Mouse (Mus musculus) intestine, embryonic 16.5 days (tissue): ENCODE measurements around the gene Pitx3. TPM values are rescaled to one million over a fixed set of nuclear protein-coding genes. Genes with fewer than 3 reads are reported as not detected.

Experiments
- ATAC-seq: fragments of 200-750 bp; cut with Nextera tagmentation; 2 replicates; pipeline ENCODE4 v1.8.0; 2017; ENCODE audit warnings: moderate TSS enrichment, moderate library complexity
- H3K27ac ChIP-seq: fragments of 300-500 bp; sonication (generic); 2 replicates; pipeline ENCODE4 v1.5.1; 2014; ENCODE audit warnings: mild to moderate bottlenecking, low read length
- H3K27me3 ChIP-seq: fragments of 300-500 bp; sonication (generic); replicated peaks from 2 replicates; pipeline ENCODE4 v1.6.1; 2014; ENCODE audit warnings: low read length, control low read depth, mixed read lengths; ENCODE audit not compliant: control insufficient read depth, insufficient read depth
- H3K36me3 ChIP-seq: fragments of 300-500 bp; sonication (generic); 2 replicates; pipeline ENCODE4 v1.6.1; 2014; ENCODE audit warnings: low read length, control low read depth; ENCODE audit not compliant: control insufficient read depth, insufficient read depth
- H3K4me1 ChIP-seq: fragments of 300-500 bp; sonication (generic); 2 replicates; pipeline ENCODE4 v1.6.1; 2014; ENCODE audit warnings: low read length, control low read depth, mixed read lengths; ENCODE audit not compliant: control insufficient read depth, insufficient read depth
- H3K4me2 ChIP-seq: fragments of 300-500 bp; sonication (generic); 2 replicates; pipeline ENCODE4 v1.6.1; 2014; ENCODE audit warnings: low read depth, low read length, control low read depth
- H3K4me3 ChIP-seq: fragments of 300-500 bp; sonication (generic); 2 replicates; pipeline ENCODE4 v1.5.1; 2014; ENCODE audit warnings: mild to moderate bottlenecking, low read length
- H3K9ac ChIP-seq: fragments of 300-500 bp; sonication (generic); 2 replicates; pipeline ENCODE4 v1.6.1; 2014; ENCODE audit warnings: low read depth, low read length
- H3K9me3 ChIP-seq: fragments of 300-500 bp; sonication (generic); 2 replicates; pipeline ENCODE4 v1.6.1; 2016; ENCODE audit warnings: low read length, control low read depth; ENCODE audit not compliant: control insufficient read depth
- WGBS: fragments of 180-500 bp; shearing (Covaris S2); extraction: QIAGEN DNeasy Blood & Tissue Kit; methylation state at CpG from one replicate; pipeline ENCODE4 v1.1.7; 2014; 5-methylcytosine and 5-hydroxymethylcytosine counted together
- polyA plus RNA-seq: library from polyadenylated mRNA; unstranded; fragments of >200 nt; fragmentation: Nextera tagmentation; extraction: Ambion mirVana; gene quantifications from 2 replicates; pipeline ENCODE4 v1.2.1, GENCODE M21; 2015

Gene Pitx3
- polyA plus RNA-seq, 1 experiment from 2014 or later = not detected

GRCm38 (mm10) chr19:46120872-46121271, 27.3 kb downstream of the Pitx3 start:
- Histone ChIP-seq H3K4me2 (no peak overlapping the region), H3K27ac (no peak overlapping the region), H3K4me1 (no peaks in the 10 kb centered on the region), H3K9ac (no peak overlapping the region), H3K36me3 (no peaks in the 10 kb centered on the region), H3K4me3 (no peak overlapping the region), H3K9me3 (no peaks in the 10 kb centered on the region), H3K27me3 (no peaks in the 10 kb centered on the region)
- 71% methylated on average over 6 of the region's 6 CpGs for WGBS
- ATAC-seq = no peak

GRCm38 (mm10) chr19:46119458-46119857, 28.7 kb downstream of the Pitx3 start:
- H3K9ac ChIP-seq = no peak overlapping the region
- no peaks in the 10 kb centered on the region for H3K36me3 ChIP-seq
- no peaks in the 10 kb centered on the region for H3K4me1 ChIP-seq
- no peaks in the 10 kb centered on the region for H3K27me3 ChIP-seq
- no peaks in the 10 kb centered on the region for H3K9me3 ChIP-seq
- ATAC-seq = no peak
- no peak overlapping the region for H3K4me3 ChIP-seq
- no peak overlapping the region for H3K27ac ChIP-seq
- WGBS = 87% methylated on average over 3 of the region's 3 CpGs
- no peak overlapping the region for H3K4me2 ChIP-seq

GRCm38 (mm10) chr19:46114617-46115016, 33.5 kb downstream of the Pitx3 start:
- ATAC-seq = no peak
- H3K4me1 ChIP-seq = no peaks in the 10 kb centered on the region
- H3K27me3 ChIP-seq = no peaks in the 10 kb centered on the region
- no peak overlapping the region for H3K27ac ChIP-seq
- no peak overlapping the region for H3K4me2 ChIP-seq
- H3K9me3 ChIP-seq = no peaks in the 10 kb centered on the region
- no peak overlapping the region for H3K9ac ChIP-seq
- H3K4me3 ChIP-seq = no peak overlapping the region
- H3K36me3 ChIP-seq = no peaks in the 10 kb centered on the region
- 54% methylated on average over 4 of the region's 4 CpGs for WGBS

- no peak for ATAC-seq
- Histone ChIP-seq H3K9me3 (no peaks in the 10 kb centered on the region), H3K27me3 (no peaks in the 10 kb centered on the region), H3K4me1 (no peaks in the 10 kb centered on the region), H3K27ac (no peak overlapping the region), H3K9ac (no peak overlapping the region), H3K4me2 (no peak overlapping the region), H3K36me3 (no peaks in the 10 kb centered on the region), H3K4me3 (no peak overlapping the region)
- 86% methylated on average over 5 of the region's 5 CpGs for WGBS
These were observed 37.3 kb downstream of the Pitx3 start for GRCm38 (mm10) chr19:46110781-46111180.

DNA sequence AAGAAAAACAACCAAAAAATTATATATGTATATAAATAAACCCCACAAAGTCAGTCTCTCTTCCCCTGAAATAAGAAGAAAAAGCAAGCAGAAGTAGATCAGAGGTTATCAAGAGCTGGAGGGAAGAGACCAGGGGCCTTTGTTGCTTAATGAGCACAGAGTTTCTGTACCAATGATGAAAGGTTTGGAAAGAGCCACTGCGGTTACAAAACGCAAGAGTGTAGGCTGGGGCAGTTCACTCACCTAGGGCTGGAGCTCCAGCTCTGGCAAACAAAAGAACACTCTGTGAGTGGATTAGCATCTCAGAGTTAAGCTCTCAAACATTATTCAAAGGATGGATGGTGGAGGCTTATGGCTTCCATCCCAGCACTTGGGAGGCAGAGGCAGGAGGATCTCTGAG, 37.9 kb downstream of the Pitx3 start:
- WGBS = 88% methylated on average over 2 of the region's 2 CpGs
- ATAC-seq = no peak

GRCm38 (mm10) chr19:46104187-46104557, 44.0 kb downstream of the Pitx3 start:
- Histone ChIP-seq H3K4me3 (no peak overlapping the region), H3K4me2 (no peak overlapping the region), H3K27me3 (no peaks in the 10 kb centered on the region), H3K4me1 (no peaks in the 10 kb centered on the region), H3K9ac (no peak overlapping the region), H3K27ac (no peak overlapping the region), H3K9me3 (no peaks in the 10 kb centered on the region), H3K36me3 (no peaks in the 10 kb centered on the region)
- no peak for ATAC-seq
- WGBS = 73% methylated on average over 2 of the region's 2 CpGs

More for the DNA sequence above, 37.9 kb downstream of the Pitx3 start:
- no peaks in the 10 kb centered on the region for H3K4me1 ChIP-seq
- H3K9ac ChIP-seq = no peak overlapping the region
- H3K9me3 ChIP-seq = no peaks in the 10 kb centered on the region
- no peaks in the 10 kb centered on the region for H3K36me3 ChIP-seq
- H3K27ac ChIP-seq = no peak overlapping the region
- no peaks in the 10 kb centered on the region for H3K27me3 ChIP-seq
- H3K4me2 ChIP-seq = no peak overlapping the region
- no peak overlapping the region for H3K4me3 ChIP-seq

GRCm38 (mm10) chr19:46103437-46104186, 44.5 kb downstream of the Pitx3 start:
- ATAC-seq = no peak
- H3K4me2 ChIP-seq = no peak overlapping the region
- 81% methylated on average over 6 of the region's 6 CpGs for WGBS
- H3K9me3 ChIP-seq = no peaks in the 10 kb centered on the region
- no peaks in the 10 kb centered on the region for H3K27me3 ChIP-seq
- H3K27ac ChIP-seq = no peak overlapping the region
- H3K4me1 ChIP-seq = no peaks in the 10 kb centered on the region
- H3K36me3 ChIP-seq = no peaks in the 10 kb centered on the region
- H3K4me3 ChIP-seq = no peak overlapping the region
- H3K9ac ChIP-seq = no peak overlapping the region

DNA sequence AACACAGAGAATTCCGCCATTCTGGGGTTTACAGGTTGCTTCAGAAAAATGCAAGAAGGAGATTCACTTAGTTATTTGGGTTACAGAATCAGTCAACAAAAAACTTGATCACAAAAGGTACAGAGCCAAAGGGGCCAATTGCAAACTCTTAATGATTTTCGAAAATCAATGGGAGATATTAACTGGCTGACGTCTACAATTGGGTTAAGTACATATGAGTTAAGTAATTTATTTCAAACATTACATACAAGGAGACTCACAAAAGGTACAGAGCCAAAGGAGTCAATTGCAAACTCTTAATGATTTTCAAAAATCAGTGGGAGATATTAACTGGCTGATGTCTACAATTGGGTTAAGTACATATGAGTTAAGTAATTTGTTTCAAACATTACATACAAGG, 48.6 kb downstream of the Pitx3 start:
- 89% methylated on average over 3 of the region's 3 CpGs for WGBS

GRCm38 (mm10) chr19:46096396-46096795, 51.7 kb downstream of the Pitx3 start:
- H3K9me3 ChIP-seq = no peaks in the 10 kb centered on the region
- no peak overlapping the region for H3K27ac ChIP-seq
- no peak overlapping the region for H3K4me2 ChIP-seq
- H3K4me1 ChIP-seq = no peaks in the 10 kb centered on the region
- H3K9ac ChIP-seq = no peak overlapping the region
- H3K27me3 ChIP-seq = no peaks in the 10 kb centered on the region
- no peak for ATAC-seq
- WGBS = 91% methylated on average over 5 of the region's 5 CpGs
- H3K4me3 ChIP-seq = no peak overlapping the region
- no peaks in the 10 kb centered on the region for H3K36me3 ChIP-seq

More for the DNA sequence above, 48.6 kb downstream of the Pitx3 start:
- Histone ChIP-seq H3K9me3 (no peaks in the 10 kb centered on the region), H3K9ac (no peak overlapping the region), H3K4me2 (no peak overlapping the region), H3K27me3 (no peaks in the 10 kb centered on the region), H3K27ac (no peak overlapping the region), H3K36me3 (no peaks in the 10 kb centered on the region), H3K4me1 (no peaks in the 10 kb centered on the region), H3K4me3 (no peak overlapping the region)
- no peak for ATAC-seq

DNA sequence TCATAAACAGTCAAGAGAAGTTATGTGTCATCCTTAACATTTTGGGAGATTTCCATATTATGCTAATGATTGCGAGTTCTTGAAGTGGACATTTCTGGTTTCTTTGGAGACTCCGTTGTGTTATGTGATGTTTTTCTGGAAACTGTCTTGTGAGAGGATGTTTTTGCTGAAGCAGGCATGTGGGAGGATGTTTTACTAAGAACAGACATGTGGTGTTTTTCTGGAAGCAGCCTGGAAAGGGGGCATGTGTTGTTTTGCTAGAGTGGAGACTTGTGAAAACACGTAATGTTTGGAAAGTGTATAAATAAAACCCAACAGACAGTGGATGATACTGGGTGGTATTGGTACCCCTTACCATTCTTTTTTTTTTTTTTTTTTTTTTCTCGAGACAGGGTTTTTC, 52.8 kb downstream of the Pitx3 start:
- Histone ChIP-seq H3K4me3 (no peak overlapping the region), H3K4me1 (no peaks in the 10 kb centered on the region), H3K27ac (no peak overlapping the region), H3K9ac (no peak overlapping the region), H3K27me3 (no peaks in the 10 kb centered on the region), H3K4me2 (no peak overlapping the region), H3K36me3 (no peaks in the 10 kb centered on the region), H3K9me3 (no peaks in the 10 kb centered on the region)
- WGBS = 84% methylated on average over 4 of the region's 4 CpGs
- no peak for ATAC-seq
